Mouse (Mus musculus): ENCODE measurements at regions not wholly inside any gene's neighbourhood (a gene's known extent, or its start where the extent isn't known, plus 50 kb on each side); places are given as distances from the start of the nearest gene placed in this dataset.

- Histone ChIP-seq H3K4me1 (ENCODE audit: insufficient read depth) (no peaks in the 10 kb centered on the region), H3K27me3 (ENCODE audit: insufficient read depth, low read length) (no peaks in the 10 kb centered on the region), H3K9ac (no peak overlapping the region), H3K27ac (ENCODE audit: low read depth) (no peak overlapping the region), H3K9me3 (ENCODE audit: low read depth, low read length) (no peaks in the 10 kb centered on the region), H3K4me2 (no peak overlapping the region), H3K4me3 (ENCODE audit: low read depth, low read length) (no peak overlapping the region), H3K36me3 (ENCODE audit: insufficient read depth) (no peaks in the 10 kb centered on the region)
- 47% methylated on average over 10 of the region's 10 CpGs for WGBS
- ATAC-seq (ENCODE audit: insufficient read depth) (no peak), DNase-seq (peak; percentile 38)
- TF ChIP-seq CTCF (IDR thresholded peaks at IDR 0.05; ENCODE audit: low read depth), result no peak
Measured at GRCm38 (mm10) chr1:154080505-154081380, 120.2 kb upstream of the Zfp648 start.

GRCm38 (mm10) chr1:154086145-154086544 lies 114.8 kb upstream of the Zfp648 start:
- Histone ChIP-seq H3K4me3 (ENCODE audit: low read depth, low read length) (no peak overlapping the region), H3K27me3 (ENCODE audit: insufficient read depth, low read length) (no peaks in the 10 kb centered on the region), H3K27ac (ENCODE audit: low read depth) (no peak overlapping the region), H3K4me1 (ENCODE audit: insufficient read depth) (0 out of 2 replicates have a peak, but pooled peaks cover 5% of the 10 kb centered on the region), H3K9me3 (ENCODE audit: low read depth, low read length) (no peaks in the 10 kb centered on the region), H3K36me3 (ENCODE audit: insufficient read depth) (no peaks in the 10 kb centered on the region), H3K9ac (no peak overlapping the region), H3K4me2 (no peak overlapping the region)
- no peak for TF ChIP-seq CTCF (IDR thresholded peaks at IDR 0.05; ENCODE audit: low read depth)
- ATAC-seq (ENCODE audit: insufficient read depth) (no peak), DNase-seq (no peak)

GRCm38 (mm10) chr1:154089815-154090214 lies 111.2 kb upstream of the Zfp648 start:
- 78% methylated on average over 3 of the region's 3 CpGs for WGBS
- H3K4me1 ChIP-seq (ENCODE audit: insufficient read depth), result 0 out of 2 replicates have a peak, but pooled peaks cover 5% of the 10 kb centered on the region
- H3K27ac ChIP-seq (ENCODE audit: low read depth), result no peak overlapping the region
- H3K4me3 ChIP-seq (ENCODE audit: low read depth, low read length), result no peak overlapping the region
- no peaks in the 10 kb centered on the region for H3K9me3 ChIP-seq (ENCODE audit: low read depth, low read length)
- no peak overlapping the region for H3K9ac ChIP-seq
- H3K4me2 ChIP-seq, result no peak overlapping the region
- no peak for TF ChIP-seq CTCF (IDR thresholded peaks at IDR 0.05; ENCODE audit: low read depth)
- ATAC-seq (ENCODE audit: insufficient read depth) (no peak), DNase-seq (no peak)
- no peaks in the 10 kb centered on the region for H3K27me3 ChIP-seq (ENCODE audit: insufficient read depth, low read length)
- no peaks in the 10 kb centered on the region for H3K36me3 ChIP-seq (ENCODE audit: insufficient read depth)

GRCm38 (mm10) chr1:154090521-154091490 lies 110.2 kb upstream of the Zfp648 start:
- Histone ChIP-seq H3K9me3 (ENCODE audit: low read depth, low read length) (no peaks in the 10 kb centered on the region), H3K27me3 (ENCODE audit: insufficient read depth, low read length) (no peaks in the 10 kb centered on the region), H3K4me3 (ENCODE audit: low read depth, low read length) (no peak overlapping the region), H3K27ac (ENCODE audit: low read depth) (no peak overlapping the region), H3K4me2 (no peak overlapping the region), H3K36me3 (ENCODE audit: insufficient read depth) (no peaks in the 10 kb centered on the region), H3K9ac (no peak overlapping the region), H3K4me1 (ENCODE audit: insufficient read depth) (0 out of 2 replicates have a peak, but pooled peaks cover 5% of the 10 kb centered on the region)
- 46% methylated on average over 7 of the region's 7 CpGs for WGBS
- ATAC-seq (ENCODE audit: insufficient read depth), result no peak
- no peak for TF ChIP-seq CTCF (IDR thresholded peaks at IDR 0.05; ENCODE audit: low read depth)
- DNase-seq, result no peak

- no peak for TF ChIP-seq CTCF (IDR thresholded peaks at IDR 0.05; ENCODE audit: low read depth)
- no peaks in the 10 kb centered on the region for H3K9me3 ChIP-seq (ENCODE audit: low read depth, low read length)
- ATAC-seq (ENCODE audit: insufficient read depth) (no peak), DNase-seq (no peak)
- H3K27me3 ChIP-seq (ENCODE audit: insufficient read depth, low read length), result no peaks in the 10 kb centered on the region
- no peak overlapping the region for H3K27ac ChIP-seq (ENCODE audit: low read depth)
- H3K36me3 ChIP-seq (ENCODE audit: insufficient read depth), result no peaks in the 10 kb centered on the region
- 0 out of 2 replicates have a peak, but pooled peaks cover 5% of the 10 kb centered on the region for H3K4me1 ChIP-seq (ENCODE audit: insufficient read depth)
- no peak overlapping the region for H3K9ac ChIP-seq
- H3K4me2 ChIP-seq, result no peak overlapping the region
- H3K4me3 ChIP-seq (ENCODE audit: low read depth, low read length), result no peak overlapping the region
- WGBS, result 66% methylated on average over 4 of the region's 4 CpGs
Measured at GRCm38 (mm10) chr1:154093549-154093948, 107.4 kb upstream of the Zfp648 start.

- H3K4me1 ChIP-seq (ENCODE audit: insufficient read depth), result 0 out of 2 replicates have a peak, but pooled peaks cover 5% of the 10 kb centered on the region
- no peak overlapping the region for H3K9ac ChIP-seq
- no peaks in the 10 kb centered on the region for H3K9me3 ChIP-seq (ENCODE audit: low read depth, low read length)
- TF ChIP-seq CTCF (IDR thresholded peaks at IDR 0.05; ENCODE audit: low read depth), result no peak
- no peak overlapping the region for H3K27ac ChIP-seq (ENCODE audit: low read depth)
- no peaks in the 10 kb centered on the region for H3K36me3 ChIP-seq (ENCODE audit: insufficient read depth)
- no peak overlapping the region for H3K4me2 ChIP-seq
- DNase-seq (no peak), ATAC-seq (ENCODE audit: insufficient read depth) (no peak)
- 60% methylated on average over 5 of the region's 5 CpGs for WGBS
- no peaks in the 10 kb centered on the region for H3K27me3 ChIP-seq (ENCODE audit: insufficient read depth, low read length)
- H3K4me3 ChIP-seq (ENCODE audit: low read depth, low read length), result no peak overlapping the region
Measured at GRCm38 (mm10) chr1:154094357-154094756, 106.6 kb upstream of the Zfp648 start.

- 0 out of 2 replicates have a peak, but pooled peaks cover under 1% of the 10 kb centered on the region for H3K4me1 ChIP-seq (ENCODE audit: insufficient read depth)
- WGBS, result 80% methylated on average over 7 of the region's 7 CpGs
- no peak overlapping the region for H3K9ac ChIP-seq
- no peaks in the 10 kb centered on the region for H3K36me3 ChIP-seq (ENCODE audit: insufficient read depth)
- no peaks in the 10 kb centered on the region for H3K27me3 ChIP-seq (ENCODE audit: insufficient read depth, low read length)
- H3K9me3 ChIP-seq (ENCODE audit: low read depth, low read length), result no peaks in the 10 kb centered on the region
- H3K4me3 ChIP-seq (ENCODE audit: low read depth, low read length), result no peak overlapping the region
- H3K4me2 ChIP-seq, result no peak overlapping the region
- no peak for TF ChIP-seq CTCF (IDR thresholded peaks at IDR 0.05; ENCODE audit: low read depth)
- ATAC-seq (ENCODE audit: insufficient read depth) (no peak), DNase-seq (no peak)
- H3K27ac ChIP-seq (ENCODE audit: low read depth), result no peak overlapping the region
Measured at GRCm38 (mm10) chr1:154096113-154096512, 104.9 kb upstream of the Zfp648 start.
